In genomic region chr4:108124104-108124503, GRCm38 (mm10) we compare ENCODE assay signal across 31 mouse cellular contexts. TPM values are rescaled to one million over a fixed set of nuclear protein-coding genes. Genes with fewer than 3 reads are reported as not detected.
"Had no signal": no experiment of that assay in that cellular context is flagged by ENCODE, and none has a peak within 500 bp of the region (broad histone marks: within the 10 kb centered on the region; RNA-seq: fewer than 3 reads in every experiment).

No protein-coding gene starts in this region.

- H3K9me3 ChIP-seq: embryonic facial prominence, embryonic 12.5 days; embryonic facial prominence, embryonic 13.5 days; embryonic facial prominence, embryonic 15.5 days; forebrain, embryonic 10.5 days; forebrain, embryonic 12.5 days; forebrain, embryonic 13.5 days; forebrain, embryonic 15.5 days had no signal

- H3K4me2 ChIP-seq: embryonic facial prominence, embryonic 12.5 days; embryonic facial prominence, embryonic 13.5 days; embryonic facial prominence, embryonic 15.5 days; forebrain, embryonic 12.5 days; forebrain, embryonic 13.5 days; forebrain, embryonic 15.5 days had no signal

- H3K36me3 ChIP-seq: embryonic facial prominence, embryonic 10.5 days; embryonic facial prominence, embryonic 12.5 days; embryonic facial prominence, embryonic 13.5 days; embryonic facial prominence, embryonic 15.5 days; forebrain, embryonic 10.5 days; forebrain, embryonic 12.5 days; forebrain, embryonic 15.5 days had no signal

- H3K4me1 ChIP-seq: embryonic facial prominence, embryonic 13.5 days; embryonic facial prominence, embryonic 15.5 days; forebrain, embryonic 10.5 days; forebrain, embryonic 12.5 days; forebrain, embryonic 13.5 days; forebrain, embryonic 15.5 days had no signal

- DNase-seq: cerebellum, adult 2 months; cerebellum, adult 8-10 months; cerebellum, adult 9-10 months; cerebellum, adult 9-11 months; cerebellum, postnatal 10 days; cerebellum, postnatal 14 days; cerebellum, postnatal 25 days; cerebellum, postnatal 36 days; embryo, embryonic 11 days; forebrain, postnatal 0 days; gastrocnemius, adult 2 months; gastrocnemius, postnatal 10 days; gastrocnemius, postnatal 14 days; gastrocnemius, postnatal 25 days; gastrocnemius, postnatal 36 days; heart, adult 11 months; heart, adult 18-20 months; heart, adult 2 months had no signal

- H3K27ac ChIP-seq: embryonic facial prominence, embryonic 10.5 days; embryonic facial prominence, embryonic 12.5 days; embryonic facial prominence, embryonic 13.5 days; embryonic facial prominence, embryonic 15.5 days; forebrain, embryonic 10.5 days; forebrain, embryonic 12.5 days; forebrain, embryonic 13.5 days; forebrain, embryonic 15.5 days; gastrocnemius, adult 2 months; heart, adult 2 months had no signal

- H3K9ac ChIP-seq: embryonic facial prominence, embryonic 12.5 days; embryonic facial prominence, embryonic 13.5 days; embryonic facial prominence, embryonic 15.5 days; forebrain, embryonic 12.5 days; forebrain, embryonic 13.5 days; forebrain, embryonic 15.5 days; forebrain, postnatal 0 days had no signal

- ATAC-seq: forebrain, embryonic 13.5 days; forebrain, embryonic 14.5 days; forebrain, embryonic 15.5 days; forebrain, embryonic 16.5 days; forebrain, postnatal 0 days had no signal

- H3K27me3 ChIP-seq: embryonic facial prominence, embryonic 12.5 days; embryonic facial prominence, embryonic 13.5 days; embryonic facial prominence, embryonic 15.5 days; forebrain, embryonic 12.5 days; forebrain, embryonic 13.5 days; forebrain, embryonic 15.5 days had no signal

- H3K4me3 ChIP-seq: embryonic facial prominence, embryonic 10.5 days; embryonic facial prominence, embryonic 12.5 days; embryonic facial prominence, embryonic 13.5 days; embryonic facial prominence, embryonic 15.5 days; erythroblast, embryonic 14.5 days; forebrain, embryonic 10.5 days; forebrain, embryonic 12.5 days; forebrain, embryonic 13.5 days; forebrain, embryonic 15.5 days; gastrocnemius, adult 2 months; heart, adult 2 months had no signal

RNA-seq across cellular contexts. Expression of gene Podn, which starts 27.9 kb away (rescaled TPM):
- total RNA-seq: common myeloid progenitor, adult 5-6 weeks; granulocyte monocyte progenitor cell, adult 5-6 weeks had no signal

RNA-seq across cellular contexts. Expression of gene Echdc2, which starts 41.1 kb away (rescaled TPM):
- total RNA-seq: common myeloid progenitor, adult 5-6 weeks had no signal
